Mouse (Mus musculus) cerebellum, adult 11 months (tissue): Measurements from ENCODE around the gene Sap30.
"Not testable (repeated sequence)": the region's sequence is repeated elsewhere in the genome, so short reads cannot be mapped to it uniquely, and the experiment has no call there.

Source experiments
- DNase-seq: peaks from one replicate; pipeline ENCODE4 v3.0.0; 2022

The Sap30 gene

GRCm38 (mm10) chr8:57487441-57488155 is at the start of gene Sap30:
Sap30 (minus strand) TSS chr8:57487860.
- peak; percentile 98 for DNase-seq

GRCm38 (mm10) chr8:57536167-57536566 is 48.5 kb upstream of the Sap30 start:
- DNase-seq = no peak

DNA sequence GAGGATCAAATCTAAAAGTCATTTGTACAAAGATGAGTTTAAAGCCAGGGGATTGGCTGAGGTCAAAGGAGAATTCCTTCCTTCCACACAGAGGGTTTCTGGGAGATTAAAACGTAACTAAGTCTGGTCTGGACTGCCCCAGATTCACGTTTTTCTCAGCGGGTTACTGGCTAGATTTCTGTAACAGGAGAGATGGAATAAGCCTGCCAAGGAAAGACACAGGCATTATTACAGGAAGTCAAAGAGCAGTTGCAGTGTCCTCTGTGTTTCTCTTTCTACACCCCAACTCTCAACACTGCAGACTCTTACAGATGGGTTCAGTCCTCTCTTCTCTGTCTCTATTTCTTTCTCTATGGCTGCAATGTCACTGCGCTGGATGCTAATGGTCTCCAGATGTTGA is 46.8 kb upstream of the Sap30 start:
- no peak for DNase-seq

- DNase-seq = no peak
These were observed 45.4 kb upstream of the Sap30 start for GRCm38 (mm10) chr8:57533106-57533505.

- no peak for DNase-seq
These were observed 44.6 kb upstream of the Sap30 start for GRCm38 (mm10) chr8:57532223-57532622.

- DNase-seq = peak; percentile 72
These were observed 43.1 kb upstream of the Sap30 start for GRCm38 (mm10) chr8:57530666-57531349.

DNA sequence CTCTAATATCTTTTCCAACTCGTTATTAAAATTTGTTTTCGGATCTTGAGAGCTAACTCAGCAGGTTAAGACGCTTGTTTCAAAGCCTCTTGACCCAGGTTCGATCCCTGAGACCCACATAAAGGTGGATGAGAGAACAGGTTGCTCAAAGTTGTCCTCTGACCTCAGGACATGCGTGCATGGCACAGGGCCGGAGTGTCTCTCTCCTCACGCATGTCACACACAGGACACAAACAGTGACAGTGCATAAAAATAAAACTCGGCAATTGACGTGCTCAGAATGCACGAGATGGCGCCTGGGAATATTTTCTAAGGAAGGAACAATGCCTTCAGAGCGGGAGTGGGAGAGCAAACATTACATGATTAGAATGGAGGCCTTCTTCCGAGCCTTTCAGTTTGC is 42.6 kb upstream of the Sap30 start:
- DNase-seq = no peak

- DNase-seq = no peak
These were observed 40.4 kb upstream of the Sap30 start for GRCm38 (mm10) chr8:57528036-57528435.

- no peak for DNase-seq
These were observed 32.6 kb upstream of the Sap30 start for GRCm38 (mm10) chr8:57520186-57520786.

GRCm38 (mm10) chr8:57517723-57518122 is 30.1 kb upstream of the Sap30 start:
- DNase-seq = no peak

GRCm38 (mm10) chr8:57516685-57517084 is 29.0 kb upstream of the Sap30 start:
- not testable (repeated sequence) for DNase-seq

GRCm38 (mm10) chr8:57513178-57513661 is 25.6 kb upstream of the Sap30 start:
- not testable (repeated sequence) for DNase-seq

GRCm38 (mm10) chr8:57512141-57513056 is 24.7 kb upstream of the Sap30 start:
- DNase-seq = peak; percentile 39

DNA sequence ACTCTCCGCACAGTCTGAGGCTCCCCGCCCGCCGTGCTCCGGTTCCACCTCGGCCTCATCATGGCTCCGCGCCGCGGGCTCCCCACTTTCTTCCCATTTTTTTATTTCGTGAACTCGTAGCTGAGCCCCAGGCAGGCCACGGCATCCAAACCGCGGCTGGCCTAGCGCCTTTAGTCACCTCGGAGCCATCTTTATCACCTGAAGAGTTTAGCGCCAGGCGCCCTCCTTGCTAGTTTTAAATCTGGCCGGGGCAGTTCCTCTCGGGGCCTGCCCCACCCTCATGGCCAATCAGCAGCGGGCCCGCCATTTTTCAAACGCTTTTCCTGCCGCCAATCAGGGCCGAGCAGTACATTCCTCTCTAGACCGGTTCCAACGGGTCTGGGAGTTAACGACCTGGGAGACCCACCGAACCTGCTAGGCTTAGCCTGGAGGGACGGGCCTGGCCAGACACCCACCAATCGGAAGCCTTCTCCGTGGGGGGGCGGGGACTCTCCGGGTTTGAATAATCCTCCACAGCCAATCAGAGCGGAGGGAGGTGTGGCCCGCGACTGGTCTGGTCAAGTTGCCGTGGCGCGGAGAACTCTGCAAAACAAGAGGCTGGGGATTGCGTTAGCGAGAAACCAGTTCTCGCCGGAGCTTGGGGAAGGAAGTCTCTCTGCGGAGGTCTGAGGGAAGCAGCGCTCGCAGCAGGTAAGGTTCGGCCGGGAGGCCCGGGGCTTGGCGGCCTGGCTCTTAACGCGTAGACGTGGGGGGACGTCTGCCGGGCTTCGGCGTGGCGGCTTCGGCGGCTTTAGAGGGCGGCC is 23.9 kb upstream of the Sap30 start, which contains the start of gene Hmgb2:
Gene Hmgb2, plus strand, starts transcription at position 592 of the 803 bp plus-strand sequence.
- DNase-seq = peak; percentile 100

- no peak for DNase-seq
These were observed 23.2 kb upstream of the Sap30 start for GRCm38 (mm10) chr8:57510791-57511315.

- no peak for DNase-seq
These were observed 21.0 kb upstream of the Sap30 start for GRCm38 (mm10) chr8:57508657-57509056.

DNA sequence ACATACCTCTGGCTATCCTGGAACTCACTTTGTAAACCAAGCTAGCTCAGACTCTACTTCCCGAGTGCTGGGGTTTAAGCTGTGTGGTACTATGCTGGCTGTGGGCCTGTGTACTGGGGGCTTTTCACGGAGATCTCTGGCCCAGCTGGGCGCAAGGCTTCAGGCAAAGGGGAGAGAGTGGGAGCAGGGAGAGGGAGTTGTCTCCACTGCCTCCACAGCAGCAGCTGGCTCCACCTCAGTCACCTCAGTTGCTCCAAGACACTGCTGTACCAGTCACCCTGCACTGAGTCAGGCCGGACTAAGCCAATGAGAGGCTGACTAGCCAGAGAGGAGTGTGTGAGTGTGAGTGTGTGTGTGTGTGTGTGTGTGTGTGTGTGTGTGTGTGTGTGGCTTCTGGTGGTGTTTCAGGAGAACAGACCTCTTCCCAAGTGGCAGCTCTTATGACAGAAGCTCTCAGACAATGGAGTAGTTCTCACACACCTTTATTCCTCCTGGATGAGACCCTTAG is 19.9 kb upstream of the Sap30 start:
- DNase-seq = no peak

DNA sequence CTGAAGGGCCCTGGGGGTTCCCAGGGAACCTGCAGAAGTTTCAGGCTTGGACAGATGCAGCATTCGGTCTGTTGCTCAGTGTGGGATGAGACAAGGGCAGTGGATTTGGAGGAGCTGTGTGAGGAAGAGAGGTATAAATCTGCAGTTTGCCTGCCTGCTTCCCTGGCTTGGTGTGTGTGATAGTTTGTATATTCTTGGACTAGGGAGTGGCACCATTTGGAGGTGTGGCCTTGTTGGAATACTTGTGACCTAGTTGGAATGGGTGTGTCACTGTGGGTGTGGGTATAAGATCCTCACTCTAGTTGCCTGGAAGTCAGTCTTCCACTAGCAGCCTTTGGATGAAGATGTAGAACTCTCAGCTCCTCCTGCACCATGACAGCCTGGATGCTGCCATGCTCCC is 17.8 kb upstream of the Sap30 start:
- not testable (repeated sequence) for DNase-seq

DNA sequence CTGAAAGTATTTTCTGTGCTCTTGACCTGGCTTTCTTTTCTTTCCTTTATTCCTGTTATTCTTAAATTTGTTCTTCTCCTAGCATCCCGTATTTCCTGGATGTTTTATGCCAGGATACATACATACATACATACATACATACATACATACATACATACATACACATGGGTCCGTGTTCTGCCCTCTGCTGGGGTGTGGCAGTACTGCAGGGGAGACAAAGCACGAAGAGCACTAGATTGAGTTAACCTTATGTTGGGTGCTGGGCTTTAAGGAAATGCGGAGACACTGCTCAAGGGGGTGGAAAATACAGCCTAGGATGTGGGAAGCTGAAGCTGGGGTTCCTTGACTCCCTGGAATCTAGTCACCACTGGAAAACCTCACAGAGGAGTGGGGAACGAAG is 16.0 kb upstream of the Sap30 start:
- peak; percentile 57 for DNase-seq

GRCm38 (mm10) chr8:57498847-57499511 is 11.3 kb upstream of the Sap30 start:
- DNase-seq = peak; percentile 76

DNA sequence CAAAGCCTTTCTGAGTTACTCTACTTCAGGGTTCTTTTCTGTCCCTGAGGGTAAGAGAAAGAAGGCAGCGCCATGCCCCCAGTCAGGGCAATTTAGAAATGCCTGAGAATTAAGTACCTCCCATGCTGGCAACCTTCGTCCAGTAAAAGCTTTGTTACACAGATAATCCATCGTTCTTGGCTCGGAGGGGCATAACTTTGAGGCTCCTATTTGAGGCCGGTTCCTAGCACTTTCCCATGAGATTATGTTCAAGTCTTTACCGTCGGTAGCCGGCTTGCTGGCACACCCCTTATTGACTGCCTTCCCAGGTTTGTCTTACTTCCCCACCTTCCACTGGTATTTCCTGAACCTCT is 10.8 kb upstream of the Sap30 start:
- DNase-seq = no peak
